10 mouse cellular contexts compared by ENCODE assay signal in genomic region chr3:60080572-60080971, GRCm38 (mm10). TPM values are rescaled to one million over a fixed set of nuclear protein-coding genes. Genes with fewer than 3 reads are reported as not detected.
A peak's percentile ranks its signal among the peaks of the same experiment; 100 is the strongest.
DNase-seq lines count a peak whose midpoint lies in the region; ATAC-seq and TF ChIP-seq lines count a peak whose summit lies in the region.
"Had no signal": no experiment of that assay in that cellular context is flagged by ENCODE, and none has a peak within 500 bp of the region (broad histone marks: within the 10 kb centered on the region; RNA-seq: fewer than 3 reads in every experiment).

No protein-coding gene starts in this region.

- peak; percentile 40; the same call in 1 of the 2 replicates for ATAC-seq in lung, embryonic 14.5 days (ENCODE audit: insufficient read depth)
- ATAC-seq in forebrain, embryonic 12.5 days (ENCODE audit: low FRiP score), result no peak

- TF ChIP-seq CTCF in gastrocnemius, adult 2 months (IDR thresholded peaks at IDR 0.05), result no peak
- TF ChIP-seq CTCF in lung, embryonic 14.5 days (IDR thresholded peaks at IDR 0.05; ENCODE audit: low read depth), result no peak
- TF ChIP-seq CTCF in lung, adult 2 months (IDR thresholded peaks at IDR 0.05; ENCODE audit: insufficient read depth, low read length), result no peak

- no peaks in the 10 kb centered on the region for H3K27me3 ChIP-seq in lung, embryonic 14.5 days (ENCODE audit: insufficient read depth, low read length)
- H3K27me3 ChIP-seq in forebrain, embryonic 12.5 days, result no peaks in the 10 kb centered on the region
- H3K27me3 ChIP-seq: liver, embryonic 15.5 days had no signal

- H3K4me2 ChIP-seq in lung, embryonic 14.5 days, result no peak overlapping the region
- no peak overlapping the region for H3K4me2 ChIP-seq in forebrain, embryonic 12.5 days
- H3K4me2 ChIP-seq: liver, embryonic 15.5 days had no signal

- no peaks in the 10 kb centered on the region for H3K36me3 ChIP-seq in lung, embryonic 14.5 days (ENCODE audit: insufficient read depth)
- no peaks in the 10 kb centered on the region for H3K36me3 ChIP-seq in forebrain, embryonic 12.5 days (replicated peaks)
- H3K36me3 ChIP-seq: liver, embryonic 15.5 days had no signal

- no peaks in the 10 kb centered on the region for H3K9me3 ChIP-seq in lung, embryonic 14.5 days (ENCODE audit: low read depth, low read length)
- no peaks in the 10 kb centered on the region for H3K9me3 ChIP-seq in forebrain, embryonic 12.5 days
- H3K9me3 ChIP-seq: liver, embryonic 15.5 days had no signal

- H3K9ac ChIP-seq in lung, embryonic 14.5 days, result no peak overlapping the region
- no peak overlapping the region for H3K9ac ChIP-seq in forebrain, embryonic 12.5 days
- H3K9ac ChIP-seq: liver, embryonic 15.5 days had no signal

- TF ChIP-seq POLR2A in lung, adult 2 months (IDR thresholded peaks at IDR 0.05; ENCODE audit: borderline replicate concordance, extremely low read depth, low read depth, low read length), result no peak

- H3K4me1 ChIP-seq in lung, embryonic 14.5 days (ENCODE audit: insufficient read depth), result peaks cover 7% of the 10 kb centered on the region
- no peaks in the 10 kb centered on the region; the same call in 1 of the 2 replicates for H3K4me1 ChIP-seq in lung, adult 2 months (ENCODE audit: control insufficient read depth, insufficient read depth, low read length)
- H3K4me1 ChIP-seq in forebrain, embryonic 12.5 days, result peaks cover 4% of the 10 kb centered on the region; the same call in 1 of the 2 replicates
- H3K4me1 ChIP-seq: liver, embryonic 15.5 days had no signal

- no peak overlapping the region for H3K4me3 ChIP-seq in gastrocnemius, adult 2 months
- no peak overlapping the region for H3K4me3 ChIP-seq in lung, embryonic 14.5 days (ENCODE audit: low read depth, low read length)
- no peak overlapping the region for H3K4me3 ChIP-seq in lung, adult 2 months (replicated peaks; ENCODE audit: extremely low read depth, low read depth, low read length)
- H3K4me3 ChIP-seq in forebrain, embryonic 12.5 days (replicated peaks), result no peak overlapping the region
- H3K4me3 ChIP-seq: liver, embryonic 15.5 days had no signal

- peak; percentile 23 for DNase-seq in gastrocnemius, adult 2 months
- no peak for DNase-seq in gastrocnemius, postnatal 10 days
- peak; percentile 43 for DNase-seq in lung, embryonic 14.5 days
- DNase-seq in lung, adult 2 months, result no peak
- DNase-seq in left cerebral cortex, postnatal 4 days, result peak; percentile 18
- peak; percentile 5 to 45 for DNase-seq in spleen, postnatal 10 days (ENCODE audit: low spot score in 2 of 2)
- DNase-seq in T-cell, adult 2 months (ENCODE audit: low spot score), result no peak
- DNase-seq: cerebellum, adult 18-20 months had no signal

- 27% methylated on average over 4 of the region's 4 CpGs for WGBS in lung, embryonic 14.5 days
- WGBS in lung, adult 2 months, result 44% methylated on average over 4 of the region's 4 CpGs
- WGBS in forebrain, embryonic 12.5 days, result 68% methylated on average over 4 of the region's 4 CpGs

- no peak overlapping the region for H3K27ac ChIP-seq in gastrocnemius, adult 2 months
- peak overlapping the region; percentile 3; the same call in 1 of the 2 replicates for H3K27ac ChIP-seq in lung, embryonic 14.5 days (ENCODE audit: low read depth)
- H3K27ac ChIP-seq in forebrain, embryonic 12.5 days, result no peak overlapping the region
- H3K27ac ChIP-seq: liver, embryonic 15.5 days had no signal

- intact Hi-C loops in gastrocnemius, adult 2 months (cut with DNase I), result no loop called here
- intact Hi-C loops in left cerebral cortex, postnatal 4 days (cut with DNase I), result no loop called here

RNA-seq across cellular contexts. Expression of gene Sucnr1, which starts 1.1 kb away (rescaled TPM):
- total RNA-seq in gastrocnemius, adult 2 months (2021), result not detected
- total RNA-seq in gastrocnemius, postnatal 10 days (2021), result under 1 TPM in 1 of 2 experiments, not detected in 1; 0.28 TPM
- not detected in 2 replicates for polyA plus RNA-seq in lung, embryonic 14.5 days (2014; fragmentation: Nextera tagmentation; extraction: Ambion mirVana)
- 0.14 and 0.32 TPM in 2 replicates for polyA plus RNA-seq in lung, adult 2 months (2012; rRNA removed)
- not detected for total RNA-seq in left cerebral cortex, postnatal 4 days (2021)
- polyA plus RNA-seq in forebrain, embryonic 12.5 days (2016; fragmentation: Nextera tagmentation; extraction: Ambion mirVana), result not detected in 2 replicates

RNA-seq across cellular contexts. Expression of gene Aadac, which starts 55.1 kb away (rescaled TPM):
- total RNA-seq in gastrocnemius, adult 2 months (2021), result not detected
- not detected for total RNA-seq in gastrocnemius, postnatal 10 days (2021)
- 0.36 and 0.38 TPM in 2 replicates for polyA plus RNA-seq in lung, embryonic 14.5 days (2014; fragmentation: Nextera tagmentation; extraction: Ambion mirVana)
- 0.11 and 0.50 TPM in 2 replicates for polyA plus RNA-seq in lung, adult 2 months (2012; rRNA removed)
- total RNA-seq in left cerebral cortex, postnatal 4 days (2021), result not detected
- polyA plus RNA-seq in forebrain, embryonic 12.5 days (2016; fragmentation: Nextera tagmentation; extraction: Ambion mirVana), result not detected in 2 replicates

Comparison
In these comparisons a context has a peak if more than half of its experiments do, and no peak if none do; other contexts are left out.
1. DNase-seq: peak in gastrocnemius, adult 2 months (single experiment), lung, embryonic 14.5 days (single experiment), left cerebral cortex, postnatal 4 days (single experiment) and spleen, postnatal 10 days (2 of 2); none in gastrocnemius, postnatal 10 days (single experiment), lung, adult 2 months (single experiment) and T-cell, adult 2 months (single experiment).